Mouse (Mus musculus) central nervous system, embryonic 11.5 days (tissue): ENCODE results near the gene Insc. TPM values are rescaled to one million over a fixed set of nuclear protein-coding genes. Genes with fewer than 3 reads are reported as not detected.

Experiments
- polyA plus RNA-seq: library from polyadenylated mRNA; depleted of rRNA; stranded (reverse); fragments of >200 nt; gene quantifications from 2 replicates; pipeline ENCODE4 v1.2.3, GENCODE M21; 2012; rRNA removed

Insc gene
- polyA plus RNA-seq: 2.2 and 4.3 TPM in 2 replicates

GRCm38 (mm10) chr7:114743022-114743780 is at the start of gene Insc:
Insc (plus strand) TSS chr7:114743694.

GRCm38 (mm10) chr7:114718300-114718699 is 25.2 kb upstream of the Insc start, which contains the start of gene Calcb:
Calcb (plus strand) TSS chr7:114718643.

Other genes with a start within 250 kb of the Insc start
- gene Cyp2r1, start 180.7 kb upstream of the Insc start, polyA plus RNA-seq: 0.47 and 0.77 TPM in 2 replicates
- gene Calca, start 107.3 kb upstream of the Insc start, polyA plus RNA-seq: 19.9 and 24.0 TPM in 2 replicates
- gene Calcb, start 25.1 kb upstream of the Insc start, polyA plus RNA-seq: 0.58 TPM in 1 of 2 replicates, not detected in the other